Mouse (Mus musculus): ENCODE results near the gene Parp8. TPM values are rescaled to one million over a fixed set of nuclear protein-coding genes. Genes with fewer than 3 reads are reported as not detected.

The Parp8 gene
- 1 to 10 TPM; 9.2 to 9.5 TPM for total RNA-seq (2021)
- polyA plus RNA-seq (2012; rRNA removed), result 7.9 and 14.7 TPM in 2 replicates
- long read RNA-seq, partial matches to known transcripts, result 2 of 4 reads
- long read RNA-seq, other reads (novel, unspliced or antisense), result 1 of 4 reads

GRCm38 (mm10) chr13:117025226-117026067, at the start of gene Parp8:
Gene Parp8 (minus strand): TSS chr13:117025537.
- peak within 1 kb of the TSS; percentile 97 for H3K9ac ChIP-seq (ENCODE audit: low read depth, low read length)
- TF ChIP-seq POLR2A (IDR thresholded peaks at IDR 0.05; ENCODE audit: insufficient read depth, low read depth, low read length) (peak; percentile 38; the same call in 1 of the 2 replicates), CTCF (IDR thresholded peaks at IDR 0.05) (no peak), EP300 (IDR thresholded peaks at IDR 0.05; ENCODE audit: insufficient read depth, low read depth, low read length) (no peak)
- peak within 1 kb of the TSS; percentile 88 for H3K4me3 ChIP-seq
- no peaks in the 10 kb centered on the region for H3K27me3 ChIP-seq (ENCODE audit: control insufficient read depth, insufficient read depth, low read length)
- DNase-seq, result peak; percentile 71 to 75
- H3K36me3 ChIP-seq (ENCODE audit: control insufficient read depth, insufficient read depth, low read length), result peaks cover 3% of the 10 kb centered on the region
- peak within 1 kb of the TSS; percentile 88 for H3K27ac ChIP-seq
- under 1% methylated on average over 65 of the region's 67 CpGs for WGBS
- H3K4me1 ChIP-seq (ENCODE audit: control insufficient read depth, insufficient read depth, low read length), result peaks cover 5% of the 10 kb centered on the region
- H3K79me2 ChIP-seq (replicated peaks; ENCODE audit: control insufficient read depth, insufficient read depth, low read length), result no peaks in the 10 kb centered on the region
- intact Hi-C loops (cut with DNase I), result loop anchor here (5.0 kb wide), 2 partner anchors 83 to 102 kb away; no protein-coding TSS in a partner anchor

- TF ChIP-seq CTCF (IDR thresholded peaks at IDR 0.05), result no peak
- no peak for TF ChIP-seq POLR2A (IDR thresholded peaks at IDR 0.05; ENCODE audit: insufficient read depth, low read depth, low read length)
- TF ChIP-seq EP300 (IDR thresholded peaks at IDR 0.05; ENCODE audit: insufficient read depth, low read depth, low read length), result no peak
- intact Hi-C loops (cut with DNase I), result no loop called here
- no peaks in the 10 kb centered on the region for H3K4me1 ChIP-seq (ENCODE audit: control insufficient read depth, insufficient read depth, low read length)
- H3K79me2 ChIP-seq (replicated peaks; ENCODE audit: control insufficient read depth, insufficient read depth, low read length), result no peaks in the 10 kb centered on the region
- no peaks in the 10 kb centered on the region for H3K36me3 ChIP-seq (ENCODE audit: control insufficient read depth, insufficient read depth, low read length)
- WGBS, result 69% methylated on average over 17 of the region's 17 CpGs
- no peak overlapping the region for H3K4me3 ChIP-seq
- DNase-seq, result peak in 1 of 2 experiments; percentile 9
- H3K9ac ChIP-seq (ENCODE audit: low read depth, low read length), result no peak overlapping the region
- H3K27me3 ChIP-seq (ENCODE audit: control insufficient read depth, insufficient read depth, low read length), result no peaks in the 10 kb centered on the region
- no peak overlapping the region for H3K27ac ChIP-seq
These were observed 37.4 kb upstream of the Parp8 start for GRCm38 (mm10) chr13:117062628-117063315.

- TF ChIP-seq EP300 (IDR thresholded peaks at IDR 0.05; ENCODE audit: insufficient read depth, low read depth, low read length), result no peak
- TF ChIP-seq POLR2A (IDR thresholded peaks at IDR 0.05; ENCODE audit: insufficient read depth, low read depth, low read length), result no peak
- no peak for TF ChIP-seq CTCF (IDR thresholded peaks at IDR 0.05)
- Histone ChIP-seq H3K79me2 (replicated peaks; ENCODE audit: control insufficient read depth, insufficient read depth, low read length) (no peaks in the 10 kb centered on the region), H3K36me3 (ENCODE audit: control insufficient read depth, insufficient read depth, low read length) (no peaks in the 10 kb centered on the region), H3K27me3 (ENCODE audit: control insufficient read depth, insufficient read depth, low read length) (no peaks in the 10 kb centered on the region), H3K4me3 (no peak overlapping the region), H3K27ac (no peak overlapping the region), H3K4me1 (ENCODE audit: control insufficient read depth, insufficient read depth, low read length) (no peaks in the 10 kb centered on the region), H3K9ac (ENCODE audit: low read depth, low read length) (no peak overlapping the region)
- no peak for DNase-seq
- WGBS, result 39% methylated on average over 2 of the region's 2 CpGs
- intact Hi-C loops (cut with DNase I), result no loop called here
These were observed 31.1 kb upstream of the Parp8 start for GRCm38 (mm10) chr13:117056466-117056865.

- DNase-seq, result no peak
- 92% methylated on average over 7 of the region's 7 CpGs for WGBS
- Histone ChIP-seq H3K79me2 (replicated peaks; ENCODE audit: control insufficient read depth, insufficient read depth, low read length) (no peaks in the 10 kb centered on the region), H3K36me3 (ENCODE audit: control insufficient read depth, insufficient read depth, low read length) (no peaks in the 10 kb centered on the region), H3K4me3 (no peak overlapping the region), H3K4me1 (ENCODE audit: control insufficient read depth, insufficient read depth, low read length) (no peaks in the 10 kb centered on the region), H3K27me3 (ENCODE audit: control insufficient read depth, insufficient read depth, low read length) (no peaks in the 10 kb centered on the region), H3K9ac (ENCODE audit: low read depth, low read length) (no peak overlapping the region), H3K27ac (no peak overlapping the region)
- intact Hi-C loops (cut with DNase I), result no loop called here
- TF ChIP-seq POLR2A (IDR thresholded peaks at IDR 0.05; ENCODE audit: insufficient read depth, low read depth, low read length), result no peak
- TF ChIP-seq CTCF (IDR thresholded peaks at IDR 0.05), result no peak
- TF ChIP-seq EP300 (IDR thresholded peaks at IDR 0.05; ENCODE audit: insufficient read depth, low read depth, low read length), result no peak
These were observed 29.6 kb upstream of the Parp8 start for GRCm38 (mm10) chr13:117054811-117055496.

DNA sequence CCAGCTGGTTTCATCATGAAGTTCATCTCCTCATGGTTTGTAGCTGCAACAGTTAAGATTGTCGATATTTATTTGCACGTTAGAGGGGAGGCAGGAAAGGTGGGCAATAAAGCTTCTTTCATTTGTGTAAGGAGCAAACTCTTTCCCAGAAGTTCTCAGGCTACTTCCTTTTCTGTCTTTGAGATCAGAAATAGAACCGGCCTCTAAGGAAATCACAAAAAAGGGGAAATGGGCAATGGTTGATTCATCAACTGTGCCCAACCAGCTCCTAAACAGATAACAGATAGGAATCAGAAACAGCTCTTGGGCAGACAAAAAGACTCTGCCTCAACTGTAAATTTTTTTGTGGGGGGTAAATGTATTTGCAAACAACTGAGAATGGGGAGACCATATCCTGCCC, 27.4 kb upstream of the Parp8 start:
- H3K4me3 ChIP-seq, result no peak overlapping the region
- DNase-seq, result no peak
- H3K36me3 ChIP-seq (ENCODE audit: control insufficient read depth, insufficient read depth, low read length), result no peaks in the 10 kb centered on the region
- no peaks in the 10 kb centered on the region for H3K4me1 ChIP-seq (ENCODE audit: control insufficient read depth, insufficient read depth, low read length)
- intact Hi-C loops (cut with DNase I), result no loop called here
- TF ChIP-seq EP300 (IDR thresholded peaks at IDR 0.05; ENCODE audit: insufficient read depth, low read depth, low read length), result no peak
- no peak for TF ChIP-seq CTCF (IDR thresholded peaks at IDR 0.05)
- no peak for TF ChIP-seq POLR2A (IDR thresholded peaks at IDR 0.05; ENCODE audit: insufficient read depth, low read depth, low read length)
- H3K27me3 ChIP-seq (ENCODE audit: control insufficient read depth, insufficient read depth, low read length), result no peaks in the 10 kb centered on the region
- no peak overlapping the region for H3K9ac ChIP-seq (ENCODE audit: low read depth, low read length)
- WGBS, result 39% methylated on average over 3 of the region's 3 CpGs
- H3K79me2 ChIP-seq (replicated peaks; ENCODE audit: control insufficient read depth, insufficient read depth, low read length), result no peaks in the 10 kb centered on the region
- no peak overlapping the region for H3K27ac ChIP-seq

Data from heart, adult 2 months (tissue).